ENCODE assay signal across 15 mouse cellular contexts in genomic region chr6:117881997-117882396, GRCm38 (mm10). TPM values are rescaled to one million over a fixed set of nuclear protein-coding genes. Genes with fewer than 3 reads are reported as not detected.
DNase-seq lines count a peak whose midpoint lies in the region; ATAC-seq lines count a peak whose summit lies in the region.
"Had no signal": no experiment of that assay in that cellular context is flagged by ENCODE, and none has a peak within 500 bp of the region (broad histone marks: within the 10 kb centered on the region; RNA-seq: fewer than 3 reads in every experiment).

No protein-coding gene starts in this region.

- peak; percentile 31 for ATAC-seq in megakaryocyte, adult 5-6 weeks (ENCODE audit: poor library complexity, severe bottlenecking)

- no peak overlapping the region for H3K4me3 ChIP-seq in embryonic facial prominence, embryonic 10.5 days
- H3K4me3 ChIP-seq: hindbrain, embryonic 13.5 days; kidney, embryonic 15.5 days had no signal

- intact Hi-C loops in left cerebral cortex, postnatal 25 days (cut with DNase I): no loop called here

- H3K36me3 ChIP-seq in embryonic facial prominence, embryonic 10.5 days (replicated peaks): no peaks in the 10 kb centered on the region
- H3K36me3 ChIP-seq: hindbrain, embryonic 13.5 days; kidney, embryonic 15.5 days had no signal

- H3K27ac ChIP-seq in embryonic facial prominence, embryonic 10.5 days (replicated peaks): peak overlapping the region; percentile 35; the same call in 1 of the 2 replicates
- H3K27ac ChIP-seq: hindbrain, embryonic 13.5 days had no signal

- 66% methylated on average over 7 of the region's 7 CpGs for WGBS in embryonic facial prominence, embryonic 10.5 days

- no peaks in the 10 kb centered on the region for H3K9me3 ChIP-seq in embryonic facial prominence, embryonic 10.5 days
- H3K9me3 ChIP-seq: hindbrain, embryonic 13.5 days; kidney, embryonic 15.5 days had no signal

- H3K27me3 ChIP-seq in embryonic facial prominence, embryonic 10.5 days (replicated peaks; ENCODE audit: low read depth, poor library complexity, severe bottlenecking): no peaks in the 10 kb centered on the region
- H3K27me3 ChIP-seq: hindbrain, embryonic 13.5 days; kidney, embryonic 15.5 days had no signal

- peaks cover 13% of the 10 kb centered on the region for H3K4me1 ChIP-seq in embryonic facial prominence, embryonic 10.5 days

- peak; percentile 24 for DNase-seq in A20 (ENCODE audit: low read depth, low spot score)
- peak; percentile 59 to 77 for DNase-seq in CD8-positive naive resting alpha-beta T cell, adult 2 months (ENCODE audit: low read depth in 2 of 2, low spot score in 2 of 2)
- DNase-seq in embryonic facial prominence, embryonic 10.5 days (ENCODE audit: low spot score): no peak
- no peak for DNase-seq in left cerebral cortex, postnatal 25 days (ENCODE audit: low spot score in 2 of 2)
- no peak for DNase-seq in ovary, postnatal 36 days (ENCODE audit: low spot score)
- no peak for DNase-seq in kidney, postnatal 4 days
- DNase-seq in embryo, embryonic 10 days (ENCODE audit: low spot score): no peak
- DNase-seq: midbrain, embryonic 14.5 days; right cerebral cortex, postnatal 4 days had no signal

RNA-seq across cellular contexts. Expression of gene Hnrnpf, which starts 18.1 kb away (rescaled TPM):
- 874 and 878 TPM in 2 replicates for polyA plus RNA-seq in embryonic facial prominence, embryonic 10.5 days (2016; fragmentation: Nextera tagmentation; extraction: Ambion mirVana)
- 648 and 668 TPM in 2 replicates for total RNA-seq in megakaryocyte, adult 5-6 weeks (2015)
- 1,188 and 1,238 TPM in 2 replicates for total RNA-seq in megakaryocyte, adult 5-6 weeks (2017)
- total RNA-seq in left cerebral cortex, postnatal 25 days (2021): 100 to 1,000 TPM; 121 to 132 TPM

RNA-seq across cellular contexts. Expression of gene Zfp239, which starts 20.1 kb away (rescaled TPM):
- polyA plus RNA-seq in embryonic facial prominence, embryonic 10.5 days (2016; fragmentation: Nextera tagmentation; extraction: Ambion mirVana): 13.1 and 13.6 TPM in 2 replicates
- total RNA-seq in megakaryocyte, adult 5-6 weeks (2015): 0.40 and 0.43 TPM in 2 replicates
- not detected in 2 replicates for total RNA-seq in megakaryocyte, adult 5-6 weeks (2017)
- total RNA-seq in left cerebral cortex, postnatal 25 days (2021): 10 to 100 TPM; 43.0 to 45.6 TPM

RNA-seq across cellular contexts. Expression of gene Zfp637, which starts 41.0 kb away (rescaled TPM):
- polyA plus RNA-seq in embryonic facial prominence, embryonic 10.5 days (2016; fragmentation: Nextera tagmentation; extraction: Ambion mirVana): 115 and 127 TPM in 2 replicates
- 15.5 and 17.3 TPM in 2 replicates for total RNA-seq in megakaryocyte, adult 5-6 weeks (2015)
- total RNA-seq in megakaryocyte, adult 5-6 weeks (2017): 13.4 and 14.1 TPM in 2 replicates
- total RNA-seq in left cerebral cortex, postnatal 25 days (2021): 10 to 100 TPM; 55.9 to 57.1 TPM

RNA-seq across cellular contexts. Expression of gene Fxyd4, which starts 55.5 kb away (rescaled TPM):
- 2.5 and 3.8 TPM in 2 replicates for polyA plus RNA-seq in embryonic facial prominence, embryonic 10.5 days (2016; fragmentation: Nextera tagmentation; extraction: Ambion mirVana)
- not detected in 2 replicates for total RNA-seq in megakaryocyte, adult 5-6 weeks (2015)
- total RNA-seq in megakaryocyte, adult 5-6 weeks (2017): not detected in 2 replicates
- not detected for total RNA-seq in left cerebral cortex, postnatal 25 days (2021)
- total RNA-seq: layer of hippocampus, postnatal 25 days; liver, adult 2 months; neutrophil, adult 5-6 weeks had no signal

Comparison
In these comparisons a context has a peak if more than half of its experiments do, and no peak if none do; other contexts are left out.
1. DNase-seq: peak in A20 (single experiment) and CD8-positive naive resting alpha-beta T cell, adult 2 months (2 of 2); none in embryonic facial prominence, embryonic 10.5 days (single experiment), left cerebral cortex, postnatal 25 days (0 of 2), ovary, postnatal 36 days (single experiment), kidney, postnatal 4 days (0 of 2) and embryo, embryonic 10 days (single experiment).
2. RNA of gene Hnrnpf, which starts 18.1 kb away (total RNA-seq): 648 to 1,238 TPM in megakaryocyte, adult 5-6 weeks; 121 to 132 TPM in left cerebral cortex, postnatal 25 days; every median in the first group is over 4 times any median in the second.
3. RNA of gene Zfp239, which starts 20.1 kb away (total RNA-seq): 43.0 to 45.6 TPM in left cerebral cortex, postnatal 25 days; 0.40 to 0.43 TPM in megakaryocyte, adult 5-6 weeks; every median in the first group is over 10 times any median in the second.